Mouse (Mus musculus) bone marrow macrophage, adult 2 months (primary cell): ENCODE measurements at regions not wholly inside any gene's neighbourhood (a gene's known extent, or its start where the extent isn't known, plus 50 kb on each side); places are given as distances from the start of the nearest gene placed in this dataset.

Source experiments
- CTCF ChIP-seq: IDR thresholded peaks from 2 replicates; pipeline ENCODE4 v1.5.1; 2012; ENCODE audit warnings: low read depth, mild to moderate bottlenecking, low read length, moderate library complexity
- POLR2A ChIP-seq: IDR thresholded peaks from 2 replicates; pipeline ENCODE4 v1.6.1; 2012; ENCODE audit warnings: mild to moderate bottlenecking, low read depth, low read length, borderline replicate concordance

- TF ChIP-seq CTCF: no peak
- TF ChIP-seq POLR2A: no peak
Measured at GRCm38 (mm10) chr15:7462549-7462948, 64.4 kb upstream of the Egflam start.
